Mouse (Mus musculus): Measurements from ENCODE around the gene Dhrs3. TPM values are rescaled to one million over a fixed set of nuclear protein-coding genes. Genes with fewer than 3 reads are reported as not detected.

Gene Dhrs3
- polyA plus RNA-seq, 1 experiment from 2014 or later, result 122 TPM

GRCm38 (mm10) chr4:144972948-144973720 is 80.5 kb downstream of the Dhrs3 start:
- ATAC-seq, result peak; percentile 77
- Histone ChIP-seq H3K9ac (ENCODE audit: low read depth, low read length) (no peak overlapping the region), H3K36me3 (ENCODE audit: control insufficient read depth, insufficient read depth, low read length) (peaks cover 4% of the 10 kb centered on the region; the same call in 1 of the 2 replicates), H3K27me3 (replicated peaks; ENCODE audit: control insufficient read depth, insufficient read depth, low read length) (no peaks in the 10 kb centered on the region), H3K4me1 (ENCODE audit: control insufficient read depth, insufficient read depth, low read length) (peaks cover 2% of the 10 kb centered on the region; the same call in 1 of the 2 replicates), H3K4me3 (ENCODE audit: low read length) (no peak overlapping the region), H3K4me2 (ENCODE audit: low read depth, low read length) (no peak overlapping the region), H3K27ac (ENCODE audit: low read length) (no peak overlapping the region), H3K9me3 (ENCODE audit: control insufficient read depth, low read length) (no peaks in the 10 kb centered on the region)
- 70% methylated on average over 6 of the region's 6 CpGs for WGBS

GRCm38 (mm10) chr4:144974458-144974857 is 81.8 kb downstream of the Dhrs3 start:
- H3K4me3 ChIP-seq (ENCODE audit: low read length), result no peak overlapping the region
- H3K9me3 ChIP-seq (ENCODE audit: control insufficient read depth, low read length), result no peaks in the 10 kb centered on the region
- no peak overlapping the region for H3K9ac ChIP-seq (ENCODE audit: low read depth, low read length)
- H3K4me1 ChIP-seq (ENCODE audit: control insufficient read depth, insufficient read depth, low read length), result peaks cover 4% of the 10 kb centered on the region; the same call in 1 of the 2 replicates
- no peaks in the 10 kb centered on the region for H3K27me3 ChIP-seq (replicated peaks; ENCODE audit: control insufficient read depth, insufficient read depth, low read length)
- H3K36me3 ChIP-seq (ENCODE audit: control insufficient read depth, insufficient read depth, low read length), result peaks cover 7% of the 10 kb centered on the region; the same call in 1 of the 2 replicates
- no peak for ATAC-seq
- no peak overlapping the region for H3K27ac ChIP-seq (ENCODE audit: low read length)
- WGBS, result 72% methylated on average over 3 of the region's 3 CpGs
- H3K4me2 ChIP-seq (ENCODE audit: low read depth, low read length), result no peak overlapping the region

GRCm38 (mm10) chr4:144975505-144975904 is 82.9 kb downstream of the Dhrs3 start:
- Histone ChIP-seq H3K27ac (ENCODE audit: low read length) (no peak overlapping the region), H3K9me3 (ENCODE audit: control insufficient read depth, low read length) (no peaks in the 10 kb centered on the region), H3K4me2 (ENCODE audit: low read depth, low read length) (no peak overlapping the region), H3K4me3 (ENCODE audit: low read length) (no peak overlapping the region), H3K4me1 (ENCODE audit: control insufficient read depth, insufficient read depth, low read length) (peaks cover 6% of the 10 kb centered on the region; the same call in 1 of the 2 replicates), H3K9ac (ENCODE audit: low read depth, low read length) (no peak overlapping the region), H3K27me3 (replicated peaks; ENCODE audit: control insufficient read depth, insufficient read depth, low read length) (no peaks in the 10 kb centered on the region), H3K36me3 (ENCODE audit: control insufficient read depth, insufficient read depth, low read length) (peaks cover 7% of the 10 kb centered on the region; the same call in 1 of the 2 replicates)
- ATAC-seq, result no peak
- WGBS, result 69% methylated on average over 2 of the region's 2 CpGs

GRCm38 (mm10) chr4:144977057-144977456 is 84.4 kb downstream of the Dhrs3 start:
- no peak overlapping the region for H3K4me2 ChIP-seq (ENCODE audit: low read depth, low read length)

More at GRCm38 (mm10) chr4:144977057-144977456, 84.4 kb downstream of the Dhrs3 start:
- Histone ChIP-seq H3K4me3 (ENCODE audit: low read length) (no peak overlapping the region), H3K4me1 (ENCODE audit: control insufficient read depth, insufficient read depth, low read length) (peaks cover 6% of the 10 kb centered on the region; the same call in 1 of the 2 replicates), H3K27me3 (replicated peaks; ENCODE audit: control insufficient read depth, insufficient read depth, low read length) (no peaks in the 10 kb centered on the region), H3K36me3 (ENCODE audit: control insufficient read depth, insufficient read depth, low read length) (peaks cover 7% of the 10 kb centered on the region; the same call in 1 of the 2 replicates), H3K9ac (ENCODE audit: low read depth, low read length) (no peak overlapping the region), H3K9me3 (ENCODE audit: control insufficient read depth, low read length) (no peaks in the 10 kb centered on the region), H3K27ac (ENCODE audit: low read length) (no peak overlapping the region)
- 48% methylated on average over 1 of the region's 1 CpGs for WGBS
- no peak for ATAC-seq

Other genes starting within 250 kb of the Dhrs3 start
- gene Gm436, start 206.5 kb upstream of the Dhrs3 start, polyA plus RNA-seq (2015; fragmentation: Nextera tagmentation; extraction: Ambion mirVana), result not detected in 2 replicates
- 0.36 TPM in 1 of 2 replicates, not detected in the other for gene Gm13178, start 171.4 kb upstream of the Dhrs3 start, polyA plus RNA-seq (2015; fragmentation: Nextera tagmentation; extraction: Ambion mirVana)
- gene Gm438, start 106.2 kb upstream of the Dhrs3 start, polyA plus RNA-seq (2015; fragmentation: Nextera tagmentation; extraction: Ambion mirVana), result 0.45 and 0.61 TPM in 2 replicates